Mouse (Mus musculus) adrenal gland, postnatal 36 days (tissue): Measurements from ENCODE around the gene Tmem120b. TPM values are rescaled to one million over a fixed set of nuclear protein-coding genes. Genes with fewer than 3 reads are reported as not detected.
A peak's percentile ranks its signal among the peaks of the same experiment; 100 is the strongest.
"Not testable (repeated sequence)": the region's sequence is repeated elsewhere in the genome, so short reads cannot be mapped to it uniquely, and the experiment has no call there.

Source experiments
- DNase-seq, 2 experiments: peaks; one replicate each; pipeline ENCODE4 v3.0.0; 2021; ENCODE audit warnings: mixed read lengths in 1 of 2
- total RNA-seq, 2 experiments: library from RNA; stranded (reverse); gene quantifications; 2 replicates each; pipeline ENCODE4 v1.2.3; 2021

Tmem120b gene
- total RNA-seq, 2 experiments from 2014 or later = 27.0 to 48.7 TPM

GRCm38 (mm10) chr5:123051736-123052135, 16.5 kb upstream of the Tmem120b start:
- DNase-seq = no peak

- peak; percentile 99 for DNase-seq
These were observed 10.6 kb upstream of the Tmem120b start for GRCm38 (mm10) chr5:123057366-123058250.

GRCm38 (mm10) chr5:123058251-123059102, 9.7 kb upstream of the Tmem120b start:
- peak in 1 of 2 experiments; percentile 11 for DNase-seq

- DNase-seq = peak; percentile 35 to 55
These were observed 8.3 kb upstream of the Tmem120b start for GRCm38 (mm10) chr5:123059757-123060520.

- no peak for DNase-seq
These were observed 7.4 kb upstream of the Tmem120b start for GRCm38 (mm10) chr5:123060706-123061401.

- DNase-seq = not testable (repeated sequence)
These were observed 6.8 kb upstream of the Tmem120b start for GRCm38 (mm10) chr5:123061402-123061749.

GRCm38 (mm10) chr5:123063141-123063540, 5.1 kb upstream of the Tmem120b start:
- DNase-seq = no peak

- peak; percentile 46 to 76 for DNase-seq
These were observed 4.0 kb upstream of the Tmem120b start for GRCm38 (mm10) chr5:123064207-123064606.

GRCm38 (mm10) chr5:123067395-123067995, 720 bp upstream of the Tmem120b start:
- DNase-seq = no peak

GRCm38 (mm10) chr5:123068714-123069113, 499 bp downstream of the Tmem120b start:
- no peak for DNase-seq

GRCm38 (mm10) chr5:123075576-123076418, 7.6 kb downstream of the Tmem120b start:
- peak; percentile 97 to 99 for DNase-seq

GRCm38 (mm10) chr5:123076419-123077281, 8.4 kb downstream of the Tmem120b start:
- DNase-seq = no peak

GRCm38 (mm10) chr5:123079568-123079967, 11.4 kb downstream of the Tmem120b start:
- DNase-seq = no peak

- DNase-seq = no peak
These were observed 11.8 kb downstream of the Tmem120b start for GRCm38 (mm10) chr5:123080041-123080440.

GRCm38 (mm10) chr5:123080510-123080909, 12.3 kb downstream of the Tmem120b start:
- no peak for DNase-seq

GRCm38 (mm10) chr5:123083340-123084050, 15.3 kb downstream of the Tmem120b start:
- DNase-seq = no peak

GRCm38 (mm10) chr5:123086501-123086900, 18.3 kb downstream of the Tmem120b start:
- DNase-seq = no peak

- DNase-seq = no peak
These were observed 20.6 kb downstream of the Tmem120b start for GRCm38 (mm10) chr5:123088784-123089183.
